Mouse (Mus musculus): ENCODE measurements at regions not wholly inside any gene's neighbourhood (a gene's known extent, or its start where the extent isn't known, plus 50 kb on each side); places are given as distances from the start of the nearest gene placed in this dataset.

- TF ChIP-seq CTCF (IDR thresholded peaks at IDR 0.05; ENCODE audit: insufficient read depth, low read depth, low read length) (no peak), POLR2A (IDR thresholded peaks at IDR 0.05; ENCODE audit: insufficient read depth, low read depth, low read length) (no peak)
Observed at GRCm38 (mm10) chr6:126374970-126375620, 160.1 kb downstream of the Kcna5 start.

All from olfactory bulb, adult 2 months (tissue).